Mouse (Mus musculus) forebrain, embryonic 16.5 days (tissue): ENCODE measurements at regions not wholly inside any gene's neighbourhood (a gene's known extent, or its start where the extent isn't known, plus 50 kb on each side); places are given as distances from the start of the nearest gene placed in this dataset.

ENCODE experiments used
- ATAC-seq: fragments of 200-750 bp; cut with Nextera tagmentation; 2 replicates; pipeline ENCODE4 v1.8.0; 2017; ENCODE audit warnings: mild to moderate bottlenecking, moderate library complexity
- H3K27ac ChIP-seq: fragments of 300-500 bp; sonication (generic); 2 replicates; pipeline ENCODE4 v1.5.1; 2014; ENCODE audit warnings: low read length, control low read depth
- H3K27me3 ChIP-seq: fragments of 300-500 bp; sonication (generic); replicated peaks from 2 replicates; pipeline ENCODE4 v1.6.1; 2014; ENCODE audit warnings: low read length; ENCODE audit not compliant: control insufficient read depth, insufficient read depth
- H3K36me3 ChIP-seq: fragments of 300-500 bp; sonication (generic); 2 replicates; pipeline ENCODE4 v1.6.1; 2014; ENCODE audit not compliant: control insufficient read depth, insufficient read depth
- H3K4me1 ChIP-seq: fragments of 300-500 bp; sonication (generic); replicated peaks from 2 replicates; pipeline ENCODE4 v1.6.1; 2014; ENCODE audit warnings: low read length; ENCODE audit not compliant: control insufficient read depth, insufficient read depth
- H3K4me2 ChIP-seq: fragments of 300-500 bp; sonication (generic); 2 replicates; pipeline ENCODE4 v1.6.1; 2014; ENCODE audit warnings: mild to moderate bottlenecking, low read length, control low read depth
- H3K4me3 ChIP-seq: fragments of 300-500 bp; sonication (generic); replicated peaks from 2 replicates; pipeline ENCODE4 v1.5.1; 2014; ENCODE audit warnings: mild to moderate bottlenecking, low read length, control low read depth
- H3K9ac ChIP-seq: fragments of 300-500 bp; sonication (generic); replicated peaks from 2 replicates; pipeline ENCODE4 v1.6.1; 2014; ENCODE audit warnings: low read depth, low read length, control low read depth
- H3K9me3 ChIP-seq: fragments of 300-500 bp; sonication (generic); 2 replicates; pipeline ENCODE4 v1.6.1; 2016; ENCODE audit warnings: low read length; ENCODE audit not compliant: control insufficient read depth
- WGBS: fragments of 180-500 bp; shearing (Covaris S2); extraction: QIAGEN DNeasy Blood & Tissue Kit; methylation state at CpG from one replicate; pipeline ENCODE4 v1.1.7; 2014; 5-methylcytosine and 5-hydroxymethylcytosine counted together

- peaks cover 12% of the 10 kb centered on the region for H3K4me1 ChIP-seq
- no peak overlapping the region for H3K27ac ChIP-seq
- H3K27me3 ChIP-seq = no peaks in the 10 kb centered on the region
- WGBS = 76% methylated on average over 7 of the region's 7 CpGs
- H3K9ac ChIP-seq = no peak overlapping the region
- ATAC-seq = no peak
- no peaks in the 10 kb centered on the region for H3K36me3 ChIP-seq
- H3K4me2 ChIP-seq = no peak overlapping the region
- H3K4me3 ChIP-seq = no peak overlapping the region
- H3K9me3 ChIP-seq = no peaks in the 10 kb centered on the region
Observed at GRCm38 (mm10) chr6:50847548-50847947, 193.3 kb upstream of the Npvf start.

DNA sequence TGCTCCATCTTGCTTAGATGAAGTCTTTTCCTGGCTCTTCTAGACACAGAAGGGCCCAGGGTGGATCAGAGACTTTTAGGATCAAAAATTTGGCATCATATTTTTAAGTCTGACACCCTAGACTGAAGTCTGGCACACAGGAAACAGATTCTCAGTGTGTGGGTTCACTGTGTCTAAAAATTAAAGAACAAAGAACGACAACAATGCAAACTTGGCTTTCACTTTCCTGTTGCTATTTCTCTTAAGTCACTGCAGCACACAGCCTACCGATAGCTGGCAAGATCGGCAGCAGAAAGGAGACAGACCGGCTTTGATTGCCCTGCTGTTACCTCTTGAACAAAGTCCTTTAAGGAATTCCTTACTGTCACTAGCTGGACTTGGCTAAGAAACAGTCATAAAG, 204.9 kb upstream of the Npvf start:
- Histone ChIP-seq H3K4me1 (no peaks in the 10 kb centered on the region), H3K27me3 (no peaks in the 10 kb centered on the region), H3K4me2 (no peak overlapping the region), H3K36me3 (no peaks in the 10 kb centered on the region), H3K4me3 (no peak overlapping the region), H3K27ac (no peak overlapping the region), H3K9ac (no peak overlapping the region), H3K9me3 (no peaks in the 10 kb centered on the region)
- ATAC-seq = no peak
- 83% methylated on average over 4 of the region's 4 CpGs for WGBS

DNA sequence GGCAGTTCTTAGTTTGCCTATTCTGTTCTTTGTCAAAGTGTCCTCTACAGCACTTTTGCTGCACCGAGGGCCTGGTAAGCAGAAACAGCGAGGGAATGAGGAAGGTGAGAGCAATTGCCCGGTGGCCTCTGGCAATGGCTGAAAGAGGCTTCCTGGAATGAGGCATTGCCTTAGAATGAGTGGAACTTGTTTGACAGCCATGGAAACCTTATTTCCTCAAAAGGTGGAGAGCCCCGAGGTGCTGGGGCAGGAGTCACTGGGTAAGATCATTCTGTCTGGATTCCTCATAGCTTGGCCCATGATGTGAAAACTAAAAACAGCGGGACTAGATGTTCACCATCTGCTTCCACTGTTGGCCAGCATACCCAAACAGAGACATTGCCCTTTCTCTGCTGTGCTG, 223.8 kb upstream of the Npvf start:
- Histone ChIP-seq H3K27ac (no peak overlapping the region), H3K9me3 (no peaks in the 10 kb centered on the region), H3K4me1 (0 out of 2 replicates have a peak, but pooled peaks cover 2% of the 10 kb centered on the region), H3K36me3 (no peaks in the 10 kb centered on the region), H3K27me3 (no peaks in the 10 kb centered on the region), H3K9ac (no peak overlapping the region), H3K4me2 (no peak overlapping the region), H3K4me3 (no peak overlapping the region)
- ATAC-seq = no peak
- 90% methylated on average over 5 of the region's 5 CpGs for WGBS

DNA sequence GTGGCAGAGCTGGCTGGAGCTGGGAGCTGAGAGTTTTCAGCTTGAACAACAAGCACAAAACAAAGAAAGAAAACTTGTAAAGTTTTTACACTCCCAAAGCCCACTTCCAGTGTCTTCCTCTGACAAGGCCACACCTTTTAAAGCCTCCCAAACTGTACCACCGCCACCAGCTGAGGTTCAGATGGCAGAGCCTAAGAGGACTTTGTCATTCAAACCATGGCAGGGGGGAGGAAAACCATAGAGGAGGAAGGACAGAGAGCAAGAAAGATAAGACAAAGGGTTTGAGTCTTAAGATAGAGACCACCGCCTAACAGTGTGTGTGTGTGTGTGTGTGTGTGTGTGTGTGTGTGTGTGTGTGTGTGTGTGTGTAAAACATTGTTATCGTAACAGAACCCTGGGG, 228.1 kb upstream of the Npvf start:
- no peaks in the 10 kb centered on the region for H3K36me3 ChIP-seq
- 0 out of 2 replicates have a peak, but pooled peaks cover 5% of the 10 kb centered on the region for H3K4me1 ChIP-seq
- ATAC-seq = no peak
- no peak overlapping the region for H3K4me3 ChIP-seq
- no peaks in the 10 kb centered on the region for H3K27me3 ChIP-seq
- 52% methylated on average over 3 of the region's 3 CpGs for WGBS
- no peak overlapping the region for H3K4me2 ChIP-seq
- no peak overlapping the region for H3K27ac ChIP-seq
- H3K9ac ChIP-seq = no peak overlapping the region
- H3K9me3 ChIP-seq = no peaks in the 10 kb centered on the region

- H3K4me1 ChIP-seq = 0 out of 2 replicates have a peak, but pooled peaks cover 5% of the 10 kb centered on the region
- 44% methylated on average over 4 of the region's 4 CpGs for WGBS
- H3K4me3 ChIP-seq = no peak overlapping the region
- ATAC-seq = no peak
- no peak overlapping the region for H3K9ac ChIP-seq
- no peak overlapping the region for H3K27ac ChIP-seq
- H3K36me3 ChIP-seq = no peaks in the 10 kb centered on the region
- H3K4me2 ChIP-seq = no peak overlapping the region
- H3K27me3 ChIP-seq = no peaks in the 10 kb centered on the region
- H3K9me3 ChIP-seq = no peaks in the 10 kb centered on the region
Observed at GRCm38 (mm10) chr6:50882759-50883158, 228.5 kb upstream of the Npvf start.

DNA sequence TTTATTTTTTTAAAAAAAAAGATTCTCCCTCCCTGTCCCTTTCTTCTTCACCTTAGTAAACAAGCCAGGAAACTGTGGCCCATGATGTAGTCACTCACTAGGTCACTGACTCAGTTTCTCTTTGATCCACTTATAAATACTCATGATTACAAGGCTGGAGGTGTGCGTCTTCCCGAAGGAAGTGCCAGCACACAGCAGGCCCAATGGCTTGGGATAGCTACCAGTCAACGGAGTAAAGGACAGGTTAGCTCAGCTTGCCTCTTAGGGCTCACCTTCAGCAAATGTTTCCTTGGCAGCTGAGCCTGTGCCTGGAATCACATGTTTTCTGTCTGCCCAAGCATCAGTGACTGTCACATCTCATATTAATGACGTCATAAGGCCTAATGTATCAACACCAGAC, 230.8 kb upstream of the Npvf start:
- WGBS = 91% methylated on average over 4 of the region's 4 CpGs

GRCm38 (mm10) chr6:50885771-50886360, 231.6 kb upstream of the Npvf start:
- H3K36me3 ChIP-seq = no peaks in the 10 kb centered on the region
- H3K4me3 ChIP-seq = no peak overlapping the region
- no peak for ATAC-seq
- H3K9ac ChIP-seq = no peak overlapping the region
- no peak overlapping the region for H3K4me2 ChIP-seq
- peak overlapping the region; percentile 67 for H3K27ac ChIP-seq
- H3K27me3 ChIP-seq = no peaks in the 10 kb centered on the region
- H3K9me3 ChIP-seq = no peaks in the 10 kb centered on the region
- 70% methylated on average over 8 of the region's 8 CpGs for WGBS
- peaks cover 18% of the 10 kb centered on the region for H3K4me1 ChIP-seq

More for the DNA sequence above, 230.8 kb upstream of the Npvf start:
- ATAC-seq = no peak
- H3K27me3 ChIP-seq = no peaks in the 10 kb centered on the region
- H3K9ac ChIP-seq = no peak overlapping the region
- no peaks in the 10 kb centered on the region for H3K36me3 ChIP-seq
- H3K9me3 ChIP-seq = no peaks in the 10 kb centered on the region
- H3K4me3 ChIP-seq = no peak overlapping the region
- peaks cover 10% of the 10 kb centered on the region for H3K4me1 ChIP-seq
- no peak overlapping the region for H3K4me2 ChIP-seq
- no peak overlapping the region for H3K27ac ChIP-seq

- peak overlapping the region; percentile 46 for H3K4me2 ChIP-seq
- peak overlapping the region; percentile 98 for H3K27ac ChIP-seq
- H3K27me3 ChIP-seq = no peaks in the 10 kb centered on the region
- H3K9ac ChIP-seq = peak overlapping the region; percentile 54
- ATAC-seq = peak; percentile 86
- H3K9me3 ChIP-seq = no peaks in the 10 kb centered on the region
- WGBS = 9% methylated on average over 25 of the region's 25 CpGs
- peak overlapping the region; percentile 17 for H3K4me3 ChIP-seq
- no peaks in the 10 kb centered on the region for H3K36me3 ChIP-seq
- peaks cover 33% of the 10 kb centered on the region for H3K4me1 ChIP-seq
Observed at GRCm38 (mm10) chr6:50890370-50891204, 236.3 kb upstream of the Npvf start.

GRCm38 (mm10) chr6:50891205-50891526, 236.9 kb upstream of the Npvf start:
- H3K4me3 ChIP-seq = no peak overlapping the region
- H3K4me1 ChIP-seq = peaks cover 30% of the 10 kb centered on the region
- no peak for ATAC-seq
- H3K9me3 ChIP-seq = no peaks in the 10 kb centered on the region
- H3K9ac ChIP-seq = peak overlapping the region; percentile 54
- no peaks in the 10 kb centered on the region for H3K36me3 ChIP-seq
- H3K27me3 ChIP-seq = no peaks in the 10 kb centered on the region
- peak overlapping the region; percentile 46 for H3K4me2 ChIP-seq
- H3K27ac ChIP-seq = peak overlapping the region; percentile 98
- WGBS = 31% methylated on average over 3 of the region's 3 CpGs
